Mouse (Mus musculus) MEL (cell line): ENCODE measurements around the gene Gm38394.

ENCODE experiments used
- CTCF ChIP-seq, 3 experiments: IDR thresholded peaks in 2 of 3; conservative IDR thresholded peaks in 1 of 3; 2 replicates each; pipeline ENCODE4 v1.5.1; 2011 to 2012; ENCODE audit warnings: low read length in 3 of 3, low read depth in 2 of 3, mild to moderate bottlenecking in 2 of 3, improper control_type of control experiment in 1 of 3, inconsistent platforms in 1 of 3, mixed read lengths in 1 of 3, moderate library complexity in 1 of 3; ENCODE audit not compliant: control insufficient read depth in 1 of 3, insufficient read depth in 1 of 3, poor library complexity in 1 of 3, severe bottlenecking in 1 of 3
- MAX ChIP-seq: IDR thresholded peaks from 2 replicates; pipeline ENCODE4 v1.6.1; 2011; ENCODE audit warnings: low read length, improper control_type of control experiment
- POLR2A ChIP-seq, 2 experiments: IDR thresholded peaks; 2 replicates each; pipeline ENCODE4 v1.6.1; 2011 to 2012; ENCODE audit warnings: low read length in 2 of 2, mild to moderate bottlenecking in 2 of 2, control low read depth in 1 of 2, improper control_type of control experiment in 1 of 2, low read depth in 1 of 2, moderate library complexity in 1 of 2; ENCODE audit not compliant: control insufficient read depth in 1 of 2, insufficient read depth in 1 of 2, poor library complexity in 1 of 2

DNA sequence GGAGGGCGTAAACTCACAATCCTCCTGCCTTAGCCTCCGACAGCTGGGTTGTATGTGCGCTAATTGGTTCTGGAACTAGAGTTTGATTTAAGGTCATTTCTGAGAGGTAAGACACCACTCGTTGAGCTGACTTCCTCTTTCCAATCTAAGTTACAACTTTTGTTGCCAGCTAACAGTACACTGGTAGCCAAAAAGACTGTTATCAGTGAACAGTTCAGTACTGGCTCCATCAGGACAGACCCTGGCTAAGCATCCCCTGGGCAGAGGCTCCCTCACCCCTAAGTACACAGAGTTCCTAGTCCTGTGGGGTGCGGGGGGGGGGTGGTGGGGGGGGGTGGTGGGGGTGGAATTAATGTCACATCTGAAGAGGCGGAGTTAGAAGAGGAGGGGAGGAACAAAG, 49.8 kb upstream of the Gm38394 start:
- TF ChIP-seq MAX = no peak
- no peak for TF ChIP-seq CTCF (IDR thresholded peaks at IDR 0.05 in 2 of 3, conservative IDR thresholded peaks at IDR 0.05 in 1 of 3; ENCODE audit: control insufficient read depth in 1 of 3, insufficient read depth in 1 of 3, low read depth in 2 of 3, low read length in 3 of 3, poor library complexity in 1 of 3, severe bottlenecking in 1 of 3)
- no peak for TF ChIP-seq POLR2A (IDR thresholded peaks at IDR 0.05; ENCODE audit: control insufficient read depth in 1 of 2, insufficient read depth in 1 of 2, low read depth in 1 of 2, low read length in 2 of 2, poor library complexity in 1 of 2)
